Mouse (Mus musculus) stomach, embryonic 16.5 days (tissue): ENCODE measurements around the gene Ppp1r16b. TPM values are rescaled to one million over a fixed set of nuclear protein-coding genes. Genes with fewer than 3 reads are reported as not detected.

Source experiments
- ATAC-seq: fragments of 200-750 bp; cut with Nextera tagmentation; 2 replicates; pipeline ENCODE4 v1.8.0; 2017; ENCODE audit warnings: moderate number of reproducible peaks, moderate TSS enrichment; ENCODE audit not compliant: insufficient read depth, low FRiP score
- H3K27ac ChIP-seq: fragments of 300-500 bp; sonication (generic); 2 replicates; pipeline ENCODE4 v1.5.1; 2014; ENCODE audit warnings: low read length
- H3K27me3 ChIP-seq: fragments of 300-500 bp; sonication (generic); 2 replicates; pipeline ENCODE4 v1.6.1; 2014; ENCODE audit warnings: low read length, control low read depth, mixed read lengths; ENCODE audit not compliant: control insufficient read depth, insufficient read depth
- H3K36me3 ChIP-seq: fragments of 300-500 bp; sonication (generic); 2 replicates; pipeline ENCODE4 v1.6.1; 2014; ENCODE audit warnings: low read length; ENCODE audit not compliant: control insufficient read depth, insufficient read depth
- H3K4me1 ChIP-seq: fragments of 300-500 bp; sonication (generic); 2 replicates; pipeline ENCODE4 v1.6.1; 2014; ENCODE audit warnings: low read length, control low read depth, mixed read lengths; ENCODE audit not compliant: control insufficient read depth, insufficient read depth
- H3K4me2 ChIP-seq: fragments of 300-500 bp; sonication (generic); 2 replicates; pipeline ENCODE4 v1.6.1; 2014; ENCODE audit warnings: low read depth, low read length, mixed read lengths
- H3K4me3 ChIP-seq: fragments of 300-500 bp; sonication (generic); replicated peaks from 2 replicates; pipeline ENCODE4 v1.5.1; 2014; ENCODE audit warnings: mild to moderate bottlenecking, low read length
- H3K9ac ChIP-seq: fragments of 300-500 bp; sonication (generic); 2 replicates; pipeline ENCODE4 v1.6.1; 2014; ENCODE audit warnings: low read length
- H3K9me3 ChIP-seq: fragments of 300-500 bp; sonication (generic); replicated peaks from 2 replicates; pipeline ENCODE4 v1.6.1; 2016; ENCODE audit warnings: low read length, control low read depth; ENCODE audit not compliant: control insufficient read depth
- WGBS: fragments of 180-500 bp; shearing (Covaris S2); extraction: QIAGEN DNeasy Blood & Tissue Kit; methylation state at CpG from one replicate; pipeline ENCODE4 v1.1.7; 2014; 5-methylcytosine and 5-hydroxymethylcytosine counted together
- microRNA counts: library from miRNA; unstranded; fragments of <30 nt; microRNA quantifications from one replicate; lab custom pipeline; 2016
- microRNA-seq: library from miRNA; unstranded; fragments of <30 nt; microRNA quantifications from one replicate; pipeline ENCODE4, GENCODE M21; 2016
- polyA plus RNA-seq: library from polyadenylated mRNA; unstranded; fragments of >200 nt; fragmentation: Nextera tagmentation; extraction: Ambion mirVana; gene quantifications from 2 replicates; pipeline ENCODE4 v1.2.1, GENCODE M21; 2015

Ppp1r16b gene
- polyA plus RNA-seq, 1 experiment from 2014 or later = 4.1 TPM

DNA sequence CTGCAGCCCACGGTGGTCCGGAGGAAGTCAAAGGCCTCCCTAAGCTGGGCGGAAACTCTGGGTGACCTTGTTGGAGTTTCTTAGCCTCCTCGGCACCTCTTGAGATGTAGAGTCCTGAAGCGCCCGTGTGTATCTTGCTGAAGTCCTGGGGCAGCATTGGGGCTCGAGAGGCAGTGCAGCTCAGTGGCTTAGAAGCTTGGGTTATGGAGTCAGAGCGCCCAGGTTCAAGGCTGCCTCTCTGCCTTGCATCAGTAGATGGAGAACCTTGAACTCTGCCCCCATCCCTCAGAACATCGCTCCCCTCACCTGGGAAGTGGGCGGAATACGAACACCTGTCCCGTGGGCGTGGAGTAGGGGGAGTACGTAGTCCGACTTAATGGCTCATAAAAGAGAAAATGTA is 129.8 kb downstream of the Ppp1r16b start:
- Histone ChIP-seq H3K9me3 (no peaks in the 10 kb centered on the region), H3K27me3 (no peaks in the 10 kb centered on the region), H3K4me1 (peaks cover 6% of the 10 kb centered on the region), H3K4me3 (peak overlapping the region; percentile 97), H3K4me2 (peak overlapping the region; percentile 86), H3K27ac (peak overlapping the region; percentile 79), H3K36me3 (0 out of 2 replicates have a peak, but pooled peaks cover 4% of the 10 kb centered on the region), H3K9ac (peak overlapping the region; percentile 85)
- ATAC-seq = no peak
- WGBS = 7% methylated on average over 15 of the region's 15 CpGs

DNA sequence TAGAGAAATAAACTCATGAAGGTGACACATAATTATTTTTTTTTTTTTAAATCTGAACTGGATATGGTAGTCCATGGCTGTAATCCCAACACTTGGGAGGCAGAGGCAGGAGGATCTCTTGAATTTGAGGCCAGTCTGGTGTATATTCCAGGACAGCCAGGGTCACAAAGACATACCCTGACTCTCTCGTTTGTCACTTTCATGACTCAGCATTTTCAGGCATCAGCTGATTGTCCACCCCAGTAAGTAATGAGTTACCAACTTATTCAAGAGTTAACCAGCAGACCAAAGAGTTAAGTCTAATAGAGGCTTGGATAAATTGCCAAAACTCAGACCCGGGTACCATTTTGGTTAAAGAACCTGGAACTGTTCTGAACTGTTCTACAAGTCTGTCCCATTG is 130.7 kb downstream of the Ppp1r16b start:
- ATAC-seq = no peak
- H3K36me3 ChIP-seq = 0 out of 2 replicates have a peak, but pooled peaks cover 4% of the 10 kb centered on the region
- H3K4me1 ChIP-seq = peaks cover 6% of the 10 kb centered on the region
- no peak overlapping the region for H3K27ac ChIP-seq
- 81% methylated on average over 2 of the region's 2 CpGs for WGBS
- no peak overlapping the region for H3K4me2 ChIP-seq
- no peak overlapping the region for H3K4me3 ChIP-seq
- H3K9me3 ChIP-seq = no peaks in the 10 kb centered on the region
- no peaks in the 10 kb centered on the region for H3K27me3 ChIP-seq
- no peak overlapping the region for H3K9ac ChIP-seq

DNA sequence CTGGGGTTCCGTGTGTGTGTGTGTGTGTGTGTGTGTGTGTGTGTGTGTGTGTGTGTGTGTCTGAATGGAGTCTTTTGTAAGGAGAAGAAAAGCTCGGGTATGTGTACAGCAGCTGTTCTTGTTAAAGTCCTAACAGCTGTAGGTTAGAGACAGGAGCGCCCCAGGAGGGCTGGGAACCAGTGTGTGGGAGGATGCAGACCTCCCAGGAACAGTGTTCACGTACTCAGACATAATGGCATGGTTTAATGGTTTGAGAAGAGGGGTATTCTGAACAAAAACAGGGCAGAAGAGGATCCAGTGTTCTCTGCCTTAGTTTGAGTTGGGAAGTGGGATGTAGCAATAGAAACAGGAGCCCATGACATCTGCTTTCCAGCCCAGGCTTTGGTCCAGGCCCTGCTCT is 134.1 kb downstream of the Ppp1r16b start:
- no peaks in the 10 kb centered on the region for H3K27me3 ChIP-seq
- 47% methylated on average over 4 of the region's 4 CpGs for WGBS
- no peak overlapping the region for H3K4me3 ChIP-seq
- H3K4me1 ChIP-seq = peaks cover 6% of the 10 kb centered on the region
- H3K4me2 ChIP-seq = no peak overlapping the region
- no peak overlapping the region for H3K9ac ChIP-seq
- no peaks in the 10 kb centered on the region for H3K9me3 ChIP-seq
- H3K27ac ChIP-seq = no peak overlapping the region
- no peak for ATAC-seq
- peaks cover 17% of the 10 kb centered on the region; the same call in 1 of the 2 replicates for H3K36me3 ChIP-seq

DNA sequence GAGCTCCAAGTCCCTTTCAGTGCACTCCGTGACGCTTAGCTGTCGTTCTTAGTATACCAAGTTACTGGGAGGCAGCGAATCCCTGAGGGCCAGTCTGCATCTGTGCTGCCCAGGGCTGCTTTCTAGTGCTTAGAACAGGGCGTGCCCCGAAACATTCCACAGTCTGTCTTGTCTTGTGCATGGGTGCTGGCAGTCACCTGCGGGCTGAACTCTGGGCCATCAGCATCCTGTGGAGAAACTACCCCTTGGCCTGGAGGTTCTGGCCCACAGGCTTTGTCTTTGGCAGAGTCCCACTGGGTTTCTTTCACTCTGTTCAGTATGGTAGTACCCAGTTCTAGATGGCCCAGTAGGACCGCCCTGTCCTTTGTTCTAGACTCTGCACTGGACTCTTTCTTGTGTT is 135.6 kb downstream of the Ppp1r16b start:
- no peak for ATAC-seq
- no peak overlapping the region for H3K4me3 ChIP-seq
- no peak overlapping the region for H3K27ac ChIP-seq
- no peaks in the 10 kb centered on the region for H3K27me3 ChIP-seq
- peaks cover 17% of the 10 kb centered on the region; the same call in 1 of the 2 replicates for H3K36me3 ChIP-seq
- H3K9me3 ChIP-seq = no peaks in the 10 kb centered on the region
- H3K9ac ChIP-seq = no peak overlapping the region
- H3K4me2 ChIP-seq = no peak overlapping the region
- H3K4me1 ChIP-seq = no peaks in the 10 kb centered on the region
- WGBS = 93% methylated on average over 8 of the region's 8 CpGs

- peaks cover 17% of the 10 kb centered on the region; the same call in 1 of the 2 replicates for H3K36me3 ChIP-seq
These were observed 138.4 kb downstream of the Ppp1r16b start for GRCm38 (mm10) chr2:158803575-158803974.

GRCm38 (mm10) chr2:158815686-158816085 is 150.5 kb downstream of the Ppp1r16b start:
- H3K9ac ChIP-seq = no peak overlapping the region
- peaks cover 5% of the 10 kb centered on the region; the same call in 1 of the 2 replicates for H3K36me3 ChIP-seq
- no peak for ATAC-seq
- H3K4me3 ChIP-seq = no peak overlapping the region
- no peaks in the 10 kb centered on the region for H3K27me3 ChIP-seq
- no peaks in the 10 kb centered on the region for H3K9me3 ChIP-seq
- no peak overlapping the region for H3K4me2 ChIP-seq
- H3K27ac ChIP-seq = no peak overlapping the region
- no peaks in the 10 kb centered on the region for H3K4me1 ChIP-seq

More at GRCm38 (mm10) chr2:158803575-158803974, 138.4 kb downstream of the Ppp1r16b start:
- Histone ChIP-seq H3K4me1 (no peaks in the 10 kb centered on the region), H3K27me3 (no peaks in the 10 kb centered on the region), H3K9me3 (no peaks in the 10 kb centered on the region), H3K4me3 (no peak overlapping the region), H3K4me2 (no peak overlapping the region), H3K27ac (no peak overlapping the region), H3K9ac (no peak overlapping the region)
- 77% methylated on average over 8 of the region's 8 CpGs for WGBS
- ATAC-seq = no peak

MicroRNAs within 50 kb of the gene (microRNA counts, 519-probe panel; counts per million panel counts)
- not detected for microRNA mmu-miR-3474 (lab: Ali Mortazavi, UCI)

Small RNA genes within 50 kb of the gene (microRNA-seq; reads per million reads assigned to microRNA genes)
- gene Gm26141 = not detected
- 0.50 reads per million for gene Mir3474

Other genes with a start within 250 kb of the Ppp1r16b start
- 1.9 and 3.8 TPM in 2 replicates for gene Adig, start 162.8 kb upstream of the Ppp1r16b start, polyA plus RNA-seq
- 8.3 and 9.3 TPM in 2 replicates for gene Arhgap40, start 152.6 kb upstream of the Ppp1r16b start, polyA plus RNA-seq
- not detected in 2 replicates for gene Slc32a1, start 54.6 kb upstream of the Ppp1r16b start, polyA plus RNA-seq
- 2.7 and 3.1 TPM in 2 replicates for gene Actr5, start 40.5 kb upstream of the Ppp1r16b start, polyA plus RNA-seq
- 43.2 and 43.9 TPM in 2 replicates for gene Fam83d, start 102.7 kb downstream of the Ppp1r16b start, polyA plus RNA-seq
- gene Dhx35, start 129.4 kb downstream of the Ppp1r16b start, polyA plus RNA-seq = 11.9 and 13.3 TPM in 2 replicates